Mouse (Mus musculus) forebrain, embryonic 14.5 days (tissue): ENCODE data around the gene Bmp2k. TPM values are rescaled to one million over a fixed set of nuclear protein-coding genes. Genes with fewer than 3 reads are reported as not detected.

ENCODE experiments used
- ATAC-seq: fragments of 200-750 bp; cut with Nextera tagmentation; 2 replicates; pipeline ENCODE4 v1.8.0; 2017; ENCODE audit warnings: mild to moderate bottlenecking, moderate library complexity
- DNase-seq: peaks from one replicate; pipeline ENCODE4 v3.0.0-alpha.2; 2015; ENCODE audit warnings: low spot score
- H3K27ac ChIP-seq: fragments of 300-500 bp; sonication (generic); 2 replicates; pipeline ENCODE4 v1.5.1; 2014; ENCODE audit warnings: low read depth, mild to moderate bottlenecking, control low read depth, low read length, moderate library complexity
- H3K27me3 ChIP-seq: fragments of 300-500 bp; sonication (generic); replicated peaks from 2 replicates; pipeline ENCODE4 v1.6.1; 2014; ENCODE audit warnings: low read length, control low read depth, mixed read lengths; ENCODE audit not compliant: control insufficient read depth, insufficient read depth
- H3K36me3 ChIP-seq: fragments of 300-500 bp; sonication (generic); 2 replicates; pipeline ENCODE4 v1.6.1; 2014; ENCODE audit warnings: low read length, control low read depth; ENCODE audit not compliant: control insufficient read depth, insufficient read depth
- H3K4me1 ChIP-seq: fragments of 300-500 bp; sonication (generic); 2 replicates; pipeline ENCODE4 v1.6.1; 2014; ENCODE audit warnings: antibody characterized with exemption, low read length, control low read depth; ENCODE audit not compliant: control insufficient read depth, insufficient read depth
- H3K4me2 ChIP-seq: fragments of 300-500 bp; sonication (generic); 2 replicates; pipeline ENCODE4 v1.6.1; 2014; ENCODE audit warnings: mild to moderate bottlenecking, control low read depth, low read length
- H3K4me3 ChIP-seq: fragments of 300-500 bp; sonication (generic); 2 replicates; pipeline ENCODE4 v1.5.1; 2014; ENCODE audit warnings: low read depth, low read length, control low read depth
- H3K9ac ChIP-seq: fragments of 300-500 bp; sonication (generic); 2 replicates; pipeline ENCODE4 v1.6.1; 2014; ENCODE audit warnings: mild to moderate bottlenecking, low read length, control low read depth, moderate library complexity
- H3K9me3 ChIP-seq: fragments of 300-500 bp; sonication (generic); replicated peaks from 2 replicates; pipeline ENCODE4 v1.6.1; 2016; ENCODE audit warnings: low read length, control low read depth, mixed read lengths; ENCODE audit not compliant: control insufficient read depth
- WGBS: fragments of 180-500 bp; shearing (Covaris S2); extraction: QIAGEN DNeasy Blood & Tissue Kit; methylation state at CpG from one replicate; pipeline ENCODE4 v1.1.7; 2014; 5-methylcytosine and 5-hydroxymethylcytosine counted together
- polyA plus RNA-seq: library from polyadenylated mRNA; unstranded; fragments of >200 nt; fragmentation: Nextera tagmentation; extraction: Ambion mirVana; gene quantifications from 2 replicates; pipeline ENCODE4 v1.2.1, GENCODE M21; 2014

Bmp2k gene
- polyA plus RNA-seq, 1 experiment from 2014 or later: 7.1 TPM

DNA sequence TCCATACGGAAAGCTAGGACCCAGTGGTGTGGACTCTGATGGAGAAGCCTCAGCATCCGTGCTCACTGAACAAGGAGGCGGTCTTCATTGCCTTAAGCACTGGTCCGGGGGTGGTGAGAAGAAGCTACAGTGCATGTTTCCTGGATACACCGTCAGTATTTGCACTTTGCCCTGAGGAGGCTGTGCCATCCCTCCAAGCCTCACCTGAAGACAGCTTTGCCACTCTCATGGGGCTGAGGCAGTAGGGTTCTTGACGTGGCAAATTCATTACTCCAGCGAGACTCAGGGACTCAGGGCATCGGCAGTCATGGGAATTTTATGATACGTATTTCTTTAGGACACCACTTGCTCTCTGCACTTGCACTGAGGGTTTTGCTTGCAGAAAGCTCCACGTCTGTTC lies 49.2 kb downstream of the Bmp2k start:
- ATAC-seq: no peak
- Histone ChIP-seq H3K27ac (no peak overlapping the region), H3K9me3 (no peaks in the 10 kb centered on the region), H3K4me1 (no peaks in the 10 kb centered on the region), H3K36me3 (no peaks in the 10 kb centered on the region), H3K27me3 (no peaks in the 10 kb centered on the region), H3K4me2 (no peak overlapping the region), H3K4me3 (no peak overlapping the region), H3K9ac (no peak overlapping the region)
- 94% methylated on average over 10 of the region's 10 CpGs for WGBS
- no peak for DNase-seq

- DNase-seq (no peak), ATAC-seq (no peak)
- Histone ChIP-seq H3K4me1 (no peaks in the 10 kb centered on the region), H3K9ac (no peak overlapping the region), H3K36me3 (no peaks in the 10 kb centered on the region), H3K4me3 (no peak overlapping the region), H3K9me3 (no peaks in the 10 kb centered on the region), H3K27me3 (no peaks in the 10 kb centered on the region), H3K4me2 (no peak overlapping the region), H3K27ac (no peak overlapping the region)
- WGBS: 93% methylated on average over 5 of the region's 5 CpGs
These were observed 51.4 kb downstream of the Bmp2k start for GRCm38 (mm10) chr5:97048905-97049304.

- no peak overlapping the region for H3K4me2 ChIP-seq
- no peak overlapping the region for H3K4me3 ChIP-seq
- no peaks in the 10 kb centered on the region for H3K27me3 ChIP-seq
- no peaks in the 10 kb centered on the region for H3K9me3 ChIP-seq
- 89% methylated on average over 5 of the region's 5 CpGs for WGBS
- no peak for ATAC-seq
- no peak overlapping the region for H3K9ac ChIP-seq
- H3K4me1 ChIP-seq: no peaks in the 10 kb centered on the region
- no peak overlapping the region for H3K27ac ChIP-seq
- no peak for DNase-seq
- H3K36me3 ChIP-seq: 0 out of 2 replicates have a peak, but pooled peaks cover 6% of the 10 kb centered on the region
These were observed 56.7 kb downstream of the Bmp2k start for GRCm38 (mm10) chr5:97054166-97054565.

GRCm38 (mm10) chr5:97054801-97055200 lies 57.3 kb downstream of the Bmp2k start:
- no peak for DNase-seq
- H3K4me1 ChIP-seq: no peaks in the 10 kb centered on the region
- no peak overlapping the region for H3K9ac ChIP-seq
- no peak overlapping the region for H3K27ac ChIP-seq
- 0 out of 2 replicates have a peak, but pooled peaks cover 6% of the 10 kb centered on the region for H3K36me3 ChIP-seq
- WGBS: 82% methylated on average over 10 of the region's 10 CpGs
- no peak overlapping the region for H3K4me2 ChIP-seq
- no peak for ATAC-seq
- H3K9me3 ChIP-seq: no peaks in the 10 kb centered on the region
- no peaks in the 10 kb centered on the region for H3K27me3 ChIP-seq
- H3K4me3 ChIP-seq: no peak overlapping the region

DNA sequence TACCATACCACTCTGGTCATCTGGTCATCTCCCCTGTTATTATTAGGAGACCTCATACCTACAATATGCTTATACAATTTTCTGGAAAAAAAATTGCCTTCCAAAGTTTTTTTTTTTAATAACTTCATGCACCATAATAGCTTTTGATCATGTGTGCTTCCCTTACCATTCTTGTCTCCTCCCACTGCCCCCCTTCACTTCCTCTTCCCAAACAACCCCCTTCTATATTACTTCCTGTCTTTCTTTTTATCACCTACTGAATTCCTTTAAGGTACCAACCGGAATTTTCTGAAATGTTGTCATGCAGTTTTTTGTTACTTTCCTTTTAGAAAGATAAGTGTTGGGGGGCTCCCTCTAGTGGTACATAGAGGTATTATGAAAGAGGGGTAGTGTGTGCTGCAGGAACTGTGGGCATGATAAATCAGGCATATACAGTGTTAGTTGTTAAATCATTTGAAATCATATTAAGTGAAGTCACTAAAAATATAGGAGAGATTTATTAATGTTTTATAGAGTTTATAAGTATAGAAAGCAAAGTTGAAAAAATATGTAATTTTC lies 58.1 kb downstream of the Bmp2k start:
- Histone ChIP-seq H3K9me3 (no peaks in the 10 kb centered on the region), H3K27ac (no peak overlapping the region), H3K4me3 (no peak overlapping the region), H3K9ac (no peak overlapping the region), H3K27me3 (no peaks in the 10 kb centered on the region), H3K36me3 (0 out of 2 replicates have a peak, but pooled peaks cover 6% of the 10 kb centered on the region), H3K4me2 (no peak overlapping the region), H3K4me1 (no peaks in the 10 kb centered on the region)
- 15% methylated on average over 1 of the region's 1 CpGs for WGBS
- peak; percentile 86 for DNase-seq
- peak; percentile 66 for ATAC-seq

GRCm38 (mm10) chr5:97056359-97056758 lies 58.9 kb downstream of the Bmp2k start:
- Histone ChIP-seq H3K4me2 (no peak overlapping the region), H3K36me3 (0 out of 2 replicates have a peak, but pooled peaks cover 6% of the 10 kb centered on the region), H3K9ac (no peak overlapping the region), H3K9me3 (no peaks in the 10 kb centered on the region), H3K4me1 (no peaks in the 10 kb centered on the region), H3K27me3 (no peaks in the 10 kb centered on the region), H3K27ac (no peak overlapping the region), H3K4me3 (no peak overlapping the region)
- no peak for DNase-seq
- 79% methylated on average over 3 of the region's 3 CpGs for WGBS
- ATAC-seq: no peak

DNA sequence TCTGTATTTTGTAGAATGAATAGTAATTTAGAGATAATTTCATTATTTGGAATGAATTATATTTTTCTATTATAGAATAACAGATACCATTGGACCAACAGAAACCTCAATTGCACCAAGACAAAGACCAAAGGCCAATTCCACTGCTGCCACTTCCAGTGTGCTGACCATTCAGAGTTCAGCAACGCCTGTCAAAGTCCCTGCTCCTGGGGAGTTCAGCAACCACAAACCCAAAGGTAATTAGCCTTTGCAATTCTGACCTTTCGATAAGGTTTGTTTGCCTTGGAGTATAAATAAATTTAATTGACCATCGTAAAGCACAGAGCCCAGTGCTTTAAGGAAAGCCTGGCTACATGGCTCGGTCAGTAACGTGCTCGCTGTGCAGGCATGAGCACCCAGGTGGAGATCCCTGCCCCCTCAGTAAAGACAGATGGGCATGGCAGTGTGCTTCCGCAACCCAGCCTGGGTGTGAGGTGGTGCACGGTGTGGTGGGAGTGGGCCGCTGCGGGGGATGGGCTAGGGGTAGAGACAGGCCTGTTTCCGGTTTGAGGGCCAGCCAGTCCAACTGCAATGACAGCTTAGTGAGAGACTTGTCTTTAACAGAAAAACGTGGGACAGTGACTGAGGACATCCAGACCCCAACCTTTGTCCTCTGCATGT lies 59.4 kb downstream of the Bmp2k start:
- Histone ChIP-seq H3K9me3 (no peaks in the 10 kb centered on the region), H3K36me3 (0 out of 2 replicates have a peak, but pooled peaks cover 6% of the 10 kb centered on the region), H3K4me3 (no peak overlapping the region), H3K27ac (no peak overlapping the region), H3K27me3 (no peaks in the 10 kb centered on the region), H3K4me2 (no peak overlapping the region), H3K9ac (no peak overlapping the region), H3K4me1 (no peaks in the 10 kb centered on the region)
- DNase-seq (no peak), ATAC-seq (no peak)
- WGBS: 91% methylated on average over 12 of the region's 12 CpGs

GRCm38 (mm10) chr5:97060864-97061263 lies 63.4 kb downstream of the Bmp2k start:
- 67% methylated on average over 3 of the region's 3 CpGs for WGBS

GRCm38 (mm10) chr5:97062041-97062440 lies 64.6 kb downstream of the Bmp2k start:
- no peaks in the 10 kb centered on the region for H3K4me1 ChIP-seq
- H3K27ac ChIP-seq: no peak overlapping the region
- 95% methylated on average over 1 of the region's 1 CpGs for WGBS
- H3K36me3 ChIP-seq: peaks cover 33% of the 10 kb centered on the region
- ATAC-seq (no peak), DNase-seq (no peak)
- no peaks in the 10 kb centered on the region for H3K27me3 ChIP-seq
- no peak overlapping the region for H3K4me3 ChIP-seq
- H3K4me2 ChIP-seq: no peak overlapping the region
- H3K9ac ChIP-seq: no peak overlapping the region
- H3K9me3 ChIP-seq: no peaks in the 10 kb centered on the region

More at GRCm38 (mm10) chr5:97060864-97061263, 63.4 kb downstream of the Bmp2k start:
- Histone ChIP-seq H3K27ac (no peak overlapping the region), H3K9ac (no peak overlapping the region), H3K36me3 (peaks cover 31% of the 10 kb centered on the region), H3K27me3 (no peaks in the 10 kb centered on the region), H3K4me3 (no peak overlapping the region), H3K4me2 (no peak overlapping the region), H3K4me1 (no peaks in the 10 kb centered on the region), H3K9me3 (no peaks in the 10 kb centered on the region)
- ATAC-seq (no peak), DNase-seq (no peak)
